Mouse (Mus musculus) liver, embryonic 13.5 days (tissue): ENCODE results near the gene Nuak1. TPM values are rescaled to one million over a fixed set of nuclear protein-coding genes. Genes with fewer than 3 reads are reported as not detected.
"Not testable (repeated sequence)": the region's sequence is repeated elsewhere in the genome, so short reads cannot be mapped to it uniquely, and the experiment has no call there.

Experiments
- ATAC-seq: fragments of 200-750 bp; cut with Nextera tagmentation; 2 replicates; pipeline ENCODE4 v1.8.0; 2017; ENCODE audit warnings: low read depth, mild to moderate bottlenecking, moderate number of reproducible peaks, moderate library complexity
- DNase-seq: peaks from one replicate; pipeline ENCODE4 v3.0.0; 2022
- H3K27ac ChIP-seq: fragments of 300-500 bp; sonication (generic); 2 replicates; pipeline ENCODE4 v1.5.1; 2015; ENCODE audit warnings: moderate library complexity, mild to moderate bottlenecking, inconsistent platforms
- H3K27me3 ChIP-seq: fragments of 300-500 bp; sonication (generic); 2 replicates; pipeline ENCODE4 v1.6.1; 2015; ENCODE audit warnings: mild to moderate bottlenecking, inconsistent platforms
- H3K36me3 ChIP-seq: fragments of 300-500 bp; sonication (generic); 2 replicates; pipeline ENCODE4 v1.6.1; 2015; ENCODE audit warnings: mild to moderate bottlenecking, inconsistent platforms
- H3K4me1 ChIP-seq: fragments of 300-500 bp; sonication (generic); replicated peaks from 2 replicates; pipeline ENCODE4 v1.6.1; 2015; ENCODE audit warnings: inconsistent platforms
- H3K4me2 ChIP-seq: fragments of 300-500 bp; sonication (generic); 2 replicates; pipeline ENCODE4 v1.6.1; 2015; ENCODE audit warnings: inconsistent platforms, mild to moderate bottlenecking, moderate library complexity
- H3K4me3 ChIP-seq: fragments of 300-500 bp; sonication (generic); replicated peaks from 2 replicates; pipeline ENCODE4 v1.5.1; 2015; ENCODE audit warnings: mild to moderate bottlenecking, inconsistent platforms
- H3K9ac ChIP-seq: fragments of 300-500 bp; sonication (generic); 2 replicates; pipeline ENCODE4 v1.6.1; 2015; ENCODE audit warnings: mild to moderate bottlenecking, inconsistent platforms
- H3K9me3 ChIP-seq: fragments of 300-500 bp; sonication (generic); replicated peaks from 2 replicates; pipeline ENCODE4 v1.6.1; 2016; ENCODE audit warnings: inconsistent platforms
- WGBS: fragments of 180-500 bp; shearing (Covaris S2); methylation state at CpG from one replicate; pipeline ENCODE4 v1.1.7; 2015; ENCODE audit not compliant: insufficient replicate concordance; 5-methylcytosine and 5-hydroxymethylcytosine counted together
- polyA plus RNA-seq: library from polyadenylated mRNA; unstranded; fragments of >200 nt; fragmentation: Nextera tagmentation; extraction: Ambion mirVana; gene quantifications from 2 replicates; pipeline ENCODE4 v1.2.1, GENCODE M21; 2015

Gene Nuak1
- polyA plus RNA-seq, result 0.12 TPM in 2 replicates

DNA sequence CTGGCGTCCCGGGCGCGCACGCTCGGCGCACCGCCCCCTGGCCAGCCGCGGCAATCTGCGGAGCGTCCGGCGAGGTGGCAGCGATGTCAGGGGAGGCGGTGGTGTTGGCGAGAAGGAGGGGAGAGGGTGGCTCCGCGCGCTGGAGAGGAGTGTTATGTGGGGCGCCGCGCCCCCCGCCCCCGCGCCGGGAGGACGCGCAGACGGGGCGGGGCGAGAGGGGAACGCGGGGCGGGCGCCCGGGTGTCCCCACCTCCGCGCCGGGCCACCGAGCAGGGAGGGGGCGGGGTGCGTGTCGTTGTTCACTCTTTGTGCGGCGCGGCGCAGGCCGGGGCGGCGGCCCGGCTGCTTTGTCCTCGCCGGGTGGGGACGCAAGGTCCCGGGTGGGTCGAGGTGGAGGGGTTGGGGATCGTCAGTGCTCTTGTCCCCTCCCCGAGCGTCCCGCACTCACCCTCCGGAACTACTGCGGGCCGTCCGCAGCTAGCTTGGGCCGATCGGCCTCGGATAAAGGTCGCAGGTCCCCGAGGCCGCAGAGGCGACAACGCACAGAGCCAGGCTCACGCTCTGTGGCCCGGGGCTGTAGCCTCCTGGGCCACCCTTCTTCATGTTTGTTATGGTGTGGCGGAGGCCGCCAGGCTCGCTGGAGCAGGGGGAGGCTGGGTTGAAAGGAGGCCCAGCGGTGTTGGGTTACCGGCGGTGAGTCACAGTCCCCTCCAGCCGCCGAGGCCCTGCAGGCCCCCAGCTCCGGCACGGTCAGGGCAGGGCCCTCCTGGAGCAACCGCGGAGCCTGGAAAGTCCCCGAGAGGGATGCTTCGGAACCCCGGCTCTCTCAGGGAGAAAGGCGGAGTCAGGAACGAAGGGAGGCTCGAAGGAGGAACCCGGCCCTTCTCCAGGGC is at the start of gene Nuak1:
Gene Nuak1 (minus strand): TSS at position 57 of the 893 bp plus-strand sequence.
- Histone ChIP-seq H3K36me3 (no peaks in the 10 kb centered on the region), H3K27ac (peak within 1 kb of the TSS; percentile 71), H3K9ac (peak within 1 kb of the TSS; percentile 70), H3K4me2 (peak within 1 kb of the TSS; percentile 71), H3K9me3 (no peaks in the 10 kb centered on the region), H3K4me3 (peak within 1 kb of the TSS; percentile 62), H3K4me1 (peaks cover 15% of the 10 kb centered on the region), H3K27me3 (peaks cover 67% of the 10 kb centered on the region)
- WGBS, result 1% methylated on average over 73 of the region's 94 CpGs
- ATAC-seq (peak; percentile 78), DNase-seq (peak; percentile 18)

DNA sequence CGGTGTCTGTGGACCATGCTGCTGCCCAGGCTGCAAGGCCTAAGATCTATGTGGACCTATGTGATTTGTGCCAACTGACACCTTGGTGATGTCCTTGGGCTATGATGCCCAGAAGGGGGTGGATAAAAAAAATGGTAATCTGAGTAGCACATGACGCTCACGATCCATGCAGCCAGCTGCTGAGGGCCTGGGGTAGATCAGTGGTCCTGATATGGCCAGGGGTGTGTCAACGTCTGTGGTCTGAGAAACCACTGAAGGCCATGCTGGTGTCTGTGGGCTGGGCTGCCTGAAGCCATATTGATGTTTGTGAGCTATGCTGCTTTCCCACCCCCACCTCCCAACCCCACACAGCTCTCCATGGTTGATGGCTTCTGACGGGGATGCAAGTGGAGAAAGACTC is 49.7 kb upstream of the Nuak1 start:
- no peaks in the 10 kb centered on the region for H3K27me3 ChIP-seq
- no peak overlapping the region for H3K4me2 ChIP-seq
- no peaks in the 10 kb centered on the region for H3K36me3 ChIP-seq
- ATAC-seq, result no peak
- no peaks in the 10 kb centered on the region for H3K9me3 ChIP-seq
- 0 out of 2 replicates have a peak, but pooled peaks cover 5% of the 10 kb centered on the region for H3K4me1 ChIP-seq
- H3K27ac ChIP-seq, result no peak overlapping the region
- 38% methylated on average over 5 of the region's 5 CpGs for WGBS
- DNase-seq, result no peak
- no peak overlapping the region for H3K4me3 ChIP-seq
- no peak overlapping the region for H3K9ac ChIP-seq

DNA sequence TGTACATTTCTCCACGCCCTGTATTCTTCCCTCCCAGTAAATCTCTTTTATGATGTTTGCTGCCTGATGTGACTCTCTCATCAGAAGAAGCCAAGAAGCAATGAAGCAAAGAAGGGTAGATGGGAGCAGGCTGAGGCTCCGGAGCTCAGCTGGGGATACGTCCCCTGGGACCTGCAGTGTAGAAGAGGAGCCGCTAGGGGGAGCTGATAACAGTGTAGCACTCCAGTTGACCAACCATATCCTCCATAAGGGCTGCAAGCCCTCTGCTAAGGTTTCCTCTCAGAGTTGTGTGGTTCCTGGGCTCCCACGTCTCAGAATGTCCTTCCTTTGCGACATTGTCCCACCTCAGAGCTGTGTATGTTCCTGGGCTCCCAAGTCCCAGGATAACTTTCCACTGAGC is 47.9 kb upstream of the Nuak1 start:
- Histone ChIP-seq H3K9me3 (no peaks in the 10 kb centered on the region), H3K36me3 (no peaks in the 10 kb centered on the region), H3K4me1 (0 out of 2 replicates have a peak, but pooled peaks cover 5% of the 10 kb centered on the region), H3K4me3 (no peak overlapping the region), H3K27me3 (no peaks in the 10 kb centered on the region), H3K9ac (no peak overlapping the region), H3K4me2 (no peak overlapping the region), H3K27ac (no peak overlapping the region)
- ATAC-seq (no peak), DNase-seq (peak; percentile 38)
- whole genome bisulfite sequencing, result 25% methylated on average over 6 of the region's 6 CpGs

DNA sequence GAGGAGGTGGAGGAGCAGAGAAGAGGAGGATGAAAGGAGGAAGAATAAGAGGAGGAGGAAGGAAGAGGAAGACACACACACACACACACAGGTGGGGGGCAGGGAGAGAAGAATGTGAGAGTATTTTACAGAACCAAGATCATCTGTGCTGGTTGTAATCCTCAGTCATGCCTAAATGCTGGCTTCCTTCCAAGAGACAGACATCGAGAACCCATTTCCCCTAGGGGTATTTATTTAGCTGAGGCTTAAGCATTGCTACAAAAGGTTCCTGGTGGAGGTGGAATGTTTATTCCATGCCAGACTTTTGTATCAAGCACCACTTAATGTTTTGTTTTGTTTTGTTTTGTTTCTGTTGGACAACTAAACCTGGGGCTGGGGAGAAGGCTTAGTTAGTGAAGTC is 44.3 kb upstream of the Nuak1 start:
- ATAC-seq, result no peak

DNA sequence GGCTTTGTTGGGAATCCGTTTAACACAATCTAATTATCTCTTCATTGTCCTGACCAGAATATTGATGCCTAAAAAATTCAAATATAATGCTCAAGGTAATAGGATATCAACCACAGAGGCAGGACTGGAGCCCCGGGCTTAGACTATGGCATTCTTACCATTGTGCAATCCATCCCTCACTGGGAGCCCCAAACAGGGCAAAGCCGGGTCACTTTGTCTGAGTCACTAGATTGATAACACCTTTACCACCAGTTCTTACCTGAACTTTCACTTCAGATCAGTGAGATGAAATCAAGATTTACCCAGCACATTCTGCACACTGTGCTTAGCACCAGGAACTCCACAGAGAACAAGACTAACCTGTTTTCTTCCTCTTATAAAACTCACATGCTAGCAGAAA is 43.2 kb upstream of the Nuak1 start:
- Histone ChIP-seq H3K9ac (no peak overlapping the region), H3K36me3 (no peaks in the 10 kb centered on the region), H3K4me3 (no peak overlapping the region), H3K27ac (no peak overlapping the region), H3K4me2 (no peak overlapping the region), H3K27me3 (no peaks in the 10 kb centered on the region), H3K9me3 (no peaks in the 10 kb centered on the region), H3K4me1 (peaks cover 10% of the 10 kb centered on the region; the same call in 1 of the 2 replicates)
- peak; percentile 41; the same call in 1 of the 2 replicates for ATAC-seq
- 51% methylated on average over 3 of the region's 3 CpGs for WGBS
- no peak for DNase-seq

More for the DNA sequence above, 44.3 kb upstream of the Nuak1 start:
- Histone ChIP-seq H3K27ac (no peak overlapping the region), H3K9ac (no peak overlapping the region), H3K4me3 (no peak overlapping the region), H3K36me3 (no peaks in the 10 kb centered on the region), H3K27me3 (no peaks in the 10 kb centered on the region), H3K9me3 (no peaks in the 10 kb centered on the region), H3K4me2 (no peak overlapping the region), H3K4me1 (peaks cover 10% of the 10 kb centered on the region; the same call in 1 of the 2 replicates)
- 55% methylated on average over 1 of the region's 1 CpGs for WGBS
- DNase-seq, result no peak

DNA sequence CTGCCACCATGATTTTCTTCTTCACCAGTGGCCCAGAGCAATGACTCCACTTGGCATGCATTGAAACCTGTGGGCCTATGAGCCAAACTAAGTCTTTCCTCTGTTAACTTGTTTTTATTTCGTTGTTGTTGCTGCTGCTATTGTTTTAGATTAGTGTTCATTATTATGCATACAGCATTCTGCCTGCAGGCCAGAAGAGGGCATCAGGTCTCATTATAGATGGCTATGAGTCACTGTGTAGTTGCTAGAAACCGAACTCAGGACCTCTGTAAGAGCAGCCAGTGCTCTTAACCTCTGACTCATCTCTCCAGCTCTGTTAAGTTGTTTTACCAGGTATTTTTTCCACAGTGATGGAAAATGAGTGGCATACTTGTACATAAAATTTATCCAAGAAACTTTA is 42.7 kb upstream of the Nuak1 start:
- DNase-seq (no peak), ATAC-seq (no peak)
- Histone ChIP-seq H3K4me3 (no peak overlapping the region), H3K4me2 (no peak overlapping the region), H3K9me3 (no peaks in the 10 kb centered on the region), H3K36me3 (no peaks in the 10 kb centered on the region), H3K27me3 (no peaks in the 10 kb centered on the region), H3K27ac (no peak overlapping the region), H3K4me1 (peaks cover 10% of the 10 kb centered on the region; the same call in 1 of the 2 replicates), H3K9ac (no peak overlapping the region)
- WGBS, result 66% methylated on average over 2 of the region's 2 CpGs

DNA sequence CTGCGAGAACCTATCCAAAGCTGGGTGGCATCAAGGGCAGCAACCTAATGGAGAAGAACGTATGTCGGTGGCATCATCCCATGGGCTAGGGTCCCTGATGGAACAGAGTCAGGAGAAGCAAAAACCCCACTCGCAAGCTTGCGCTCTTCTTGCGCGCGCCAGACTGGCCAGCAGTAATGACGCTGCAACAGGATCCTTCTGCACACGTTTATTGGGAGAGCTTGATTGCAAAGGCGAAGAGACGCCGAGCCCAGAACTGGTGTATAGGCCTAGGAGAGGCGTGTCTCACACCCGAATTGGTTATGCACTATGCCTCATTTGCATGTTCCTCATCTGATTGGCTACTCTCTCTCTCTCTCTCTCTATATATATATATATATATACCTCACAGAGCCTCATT is 42.0 kb upstream of the Nuak1 start:
- H3K36me3 ChIP-seq, H3K9me3 ChIP-seq, DNase-seq, H3K9ac ChIP-seq, H3K27me3 ChIP-seq, H3K27ac ChIP-seq, H3K4me2 ChIP-seq, ATAC-seq, H3K4me3 ChIP-seq: not testable (repeated sequence)
- 82% methylated on average over 15 of the region's 15 CpGs for WGBS
- peaks cover 14% of the 10 kb centered on the region; the same call in 1 of the 2 replicates for H3K4me1 ChIP-seq

DNA sequence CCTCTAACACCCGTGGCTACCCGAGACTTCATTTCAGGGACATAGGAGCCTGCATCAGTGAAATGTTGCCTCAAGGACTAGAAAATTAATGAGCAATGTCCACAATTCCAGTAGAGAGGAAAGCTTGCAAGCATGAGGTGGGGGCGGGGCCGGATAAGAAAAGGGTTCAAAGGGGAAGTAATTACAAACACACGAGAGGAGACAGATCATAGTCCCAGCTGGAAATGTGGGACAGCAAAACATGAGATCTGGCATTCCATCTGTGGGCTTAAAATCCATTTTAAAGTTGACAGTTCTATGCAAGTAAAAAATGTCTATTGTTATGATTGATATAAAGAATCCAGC is 40.9 kb upstream of the Nuak1 start:
- H3K9ac ChIP-seq, result no peak overlapping the region
- no peaks in the 10 kb centered on the region for H3K36me3 ChIP-seq
- DNase-seq (no peak), ATAC-seq (no peak)
- H3K4me1 ChIP-seq, result peaks cover 14% of the 10 kb centered on the region; the same call in 1 of the 2 replicates
- no peak overlapping the region for H3K4me3 ChIP-seq
- H3K9me3 ChIP-seq, result no peaks in the 10 kb centered on the region
- WGBS, result 46% methylated on average over 5 of the region's 5 CpGs
- no peak overlapping the region for H3K27ac ChIP-seq
- H3K4me2 ChIP-seq, result no peak overlapping the region
- H3K27me3 ChIP-seq, result no peaks in the 10 kb centered on the region

DNA sequence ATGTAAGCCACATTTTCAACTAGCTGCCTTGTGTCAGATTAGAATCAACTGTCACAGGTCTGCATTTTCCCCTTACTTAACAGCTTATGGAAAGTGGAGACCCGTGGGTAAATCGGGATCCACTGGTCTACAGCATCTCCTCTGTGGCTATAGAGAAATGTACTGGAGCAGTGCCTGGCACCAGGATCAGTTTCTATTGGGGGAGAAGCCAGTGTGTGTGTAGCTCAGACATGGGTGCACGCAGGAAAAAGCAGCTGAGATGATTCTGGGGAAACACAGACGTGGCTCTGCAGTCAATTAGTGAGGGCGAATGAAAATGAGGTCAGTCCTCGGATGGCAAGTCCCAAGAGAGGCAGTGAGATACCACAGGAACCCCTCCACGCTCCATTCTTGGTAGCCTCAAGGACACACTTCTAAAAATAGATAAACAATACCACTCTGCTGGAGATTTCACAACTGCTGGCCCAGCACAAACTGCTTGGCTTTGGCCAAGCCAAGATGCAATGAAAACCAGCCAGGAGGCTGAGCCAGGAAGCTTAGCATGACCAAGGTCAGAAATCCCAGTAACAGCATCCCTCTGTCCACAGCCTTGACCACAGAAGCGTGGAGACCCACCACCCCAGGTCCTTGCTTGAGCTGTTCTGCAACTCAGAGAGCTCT is 40.4 kb upstream of the Nuak1 start:
- Histone ChIP-seq H3K27me3 (no peaks in the 10 kb centered on the region), H3K9me3 (no peaks in the 10 kb centered on the region), H3K4me3 (no peak overlapping the region), H3K4me2 (no peak overlapping the region), H3K36me3 (no peaks in the 10 kb centered on the region), H3K4me1 (peaks cover 14% of the 10 kb centered on the region; the same call in 1 of the 2 replicates), H3K27ac (no peak overlapping the region), H3K9ac (no peak overlapping the region)
- WGBS, result 34% methylated on average over 8 of the region's 8 CpGs
- no peak for ATAC-seq
- DNase-seq, result no peak

DNA sequence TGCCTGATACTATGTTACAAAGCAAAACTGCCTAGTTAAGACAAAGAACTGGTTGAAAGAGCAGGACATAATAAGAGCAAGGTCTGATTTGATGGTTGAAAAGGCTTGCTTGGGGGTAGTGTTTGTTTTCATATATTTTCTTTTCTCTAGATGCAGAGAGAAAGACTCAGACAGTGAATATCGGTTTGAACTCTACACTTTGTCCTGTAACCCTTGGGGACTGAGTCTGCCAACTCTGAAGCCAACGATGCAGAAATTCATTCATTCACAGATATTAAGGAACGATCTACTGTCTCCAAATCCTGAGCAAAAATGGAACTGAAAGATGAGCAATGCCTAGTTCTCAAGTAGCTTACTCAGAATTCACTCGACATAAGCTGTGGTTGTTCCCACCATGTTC is 39.7 kb upstream of the Nuak1 start:
- H3K9ac ChIP-seq, result no peak overlapping the region
- H3K4me2 ChIP-seq, result no peak overlapping the region
- no peaks in the 10 kb centered on the region for H3K9me3 ChIP-seq
- no peaks in the 10 kb centered on the region for H3K36me3 ChIP-seq
- DNase-seq, result no peak
- H3K4me3 ChIP-seq, result no peak overlapping the region
- 76% methylated on average over 4 of the region's 4 CpGs for WGBS
- peaks cover 14% of the 10 kb centered on the region; the same call in 1 of the 2 replicates for H3K4me1 ChIP-seq
- H3K27ac ChIP-seq, result no peak overlapping the region
- no peaks in the 10 kb centered on the region for H3K27me3 ChIP-seq
- no peak for ATAC-seq

DNA sequence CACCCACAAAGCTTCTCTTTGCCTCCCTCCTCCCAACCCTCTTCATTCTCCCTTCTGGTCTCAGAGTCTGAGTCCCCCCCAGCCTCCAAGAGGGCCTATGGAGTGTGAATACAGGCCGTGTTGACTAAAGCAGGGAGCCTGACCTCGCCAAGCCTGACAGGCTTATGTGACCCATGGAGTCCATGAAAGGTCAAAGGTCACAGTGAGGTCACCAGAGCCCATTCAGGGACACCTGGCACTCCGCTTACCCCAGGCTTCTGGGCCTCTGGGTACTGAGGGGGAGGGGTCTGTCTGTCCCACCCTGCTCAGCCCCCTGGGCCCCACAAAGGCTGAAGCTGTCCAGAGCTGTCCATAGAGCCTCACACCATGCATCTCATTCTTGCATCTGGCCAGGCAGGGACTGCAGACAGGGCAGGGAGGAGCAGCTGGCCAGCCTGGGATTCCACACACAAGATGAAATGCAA is 37.2 kb upstream of the Nuak1 start:
- H3K36me3 ChIP-seq, result no peaks in the 10 kb centered on the region
- no peaks in the 10 kb centered on the region for H3K9me3 ChIP-seq
- H3K4me1 ChIP-seq, result peaks cover 14% of the 10 kb centered on the region; the same call in 1 of the 2 replicates
- no peak for DNase-seq
- H3K4me2 ChIP-seq, result no peak overlapping the region
- H3K27ac ChIP-seq, result no peak overlapping the region
- H3K9ac ChIP-seq, result no peak overlapping the region
- WGBS, result 36% methylated on average over 3 of the region's 3 CpGs
- H3K27me3 ChIP-seq, result no peaks in the 10 kb centered on the region
- H3K4me3 ChIP-seq, result no peak overlapping the region
- ATAC-seq, result peak; percentile 76
